Mouse (Mus musculus) brain, embryonic 14.5 days (tissue): ENCODE results near the gene Chad.

Experiments
- CTCF ChIP-seq: fragments of 200-500 bp; IDR thresholded peaks from 2 replicates; pipeline ENCODE4 v1.5.1; 2012; ENCODE audit warnings: inconsistent platforms, mild to moderate bottlenecking, moderate library complexity, borderline replicate concordance; ENCODE audit not compliant: insufficient read depth, insufficient read length; ENCODE audit errors: extremely low read depth
- POLR2A ChIP-seq: fragments of 200-500 bp; IDR thresholded peaks from 2 replicates; pipeline ENCODE4 v1.6.1; 2012; ENCODE audit warnings: mild to moderate bottlenecking, inconsistent platforms, borderline replicate concordance; ENCODE audit not compliant: poor library complexity, insufficient read depth, insufficient read length, severe bottlenecking; ENCODE audit errors: extremely low read depth

DNA sequence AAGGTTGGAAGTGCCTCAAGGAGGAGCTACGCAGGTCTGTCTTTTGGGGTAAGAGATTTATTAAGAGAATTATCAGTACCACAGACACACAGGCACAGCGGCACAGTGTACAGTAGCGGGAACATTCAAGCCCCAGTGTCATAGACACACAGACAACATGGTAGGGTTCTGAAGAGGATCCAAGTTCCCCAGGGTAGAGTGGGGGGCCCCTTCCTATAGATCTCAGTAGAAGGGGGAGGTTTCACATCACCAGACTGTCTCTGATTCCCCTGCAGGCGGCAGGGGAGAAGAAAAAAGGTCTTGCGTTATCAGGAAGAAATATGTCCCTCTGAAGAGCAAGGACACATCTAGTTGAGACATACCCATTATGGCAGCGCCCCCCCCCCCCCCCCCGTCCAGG is 25.1 kb upstream of the Chad start:
- TF ChIP-seq CTCF (no peak), POLR2A (no peak)
